Mouse (Mus musculus) midbrain, embryonic 16.5 days (tissue): ENCODE results near the gene Slc35f1. TPM values are rescaled to one million over a fixed set of nuclear protein-coding genes. Genes with fewer than 3 reads are reported as not detected.

ENCODE experiments used
- ATAC-seq: fragments of 200-750 bp; cut with Nextera tagmentation; 2 replicates; pipeline ENCODE4 v1.8.0; 2017; ENCODE audit warnings: moderate TSS enrichment
- H3K27ac ChIP-seq: fragments of 300-500 bp; sonication (generic); 2 replicates; pipeline ENCODE4 v1.5.1; 2014; ENCODE audit warnings: mild to moderate bottlenecking, low read length, mixed read lengths
- H3K27me3 ChIP-seq: fragments of 300-500 bp; sonication (generic); 2 replicates; pipeline ENCODE4 v1.6.1; 2014; ENCODE audit warnings: low read depth, low read length, mixed read lengths; ENCODE audit not compliant: control insufficient read depth, insufficient read depth
- H3K36me3 ChIP-seq: fragments of 300-500 bp; sonication (generic); 2 replicates; pipeline ENCODE4 v1.6.1; 2014; ENCODE audit warnings: mild to moderate bottlenecking, low read length, moderate library complexity, mixed read lengths; ENCODE audit not compliant: control insufficient read depth, insufficient read depth
- H3K4me1 ChIP-seq: fragments of 300-500 bp; sonication (generic); 2 replicates; pipeline ENCODE4 v1.6.1; 2014; ENCODE audit warnings: mild to moderate bottlenecking, low read length, mixed read lengths; ENCODE audit not compliant: control insufficient read depth, insufficient read depth
- H3K4me2 ChIP-seq: fragments of 300-500 bp; sonication (generic); 2 replicates; pipeline ENCODE4 v1.6.1; 2014; ENCODE audit warnings: mild to moderate bottlenecking, low read length, mixed read lengths
- H3K4me3 ChIP-seq: fragments of 300-500 bp; sonication (generic); 2 replicates; pipeline ENCODE4 v1.5.1; 2014; ENCODE audit warnings: low read depth, mild to moderate bottlenecking, low read length, moderate library complexity, mixed read lengths
- H3K9ac ChIP-seq: fragments of 300-500 bp; sonication (generic); 2 replicates; pipeline ENCODE4 v1.6.1; 2014; ENCODE audit warnings: low read depth, low read length, mixed read lengths
- H3K9me3 ChIP-seq: fragments of 300-500 bp; sonication (generic); replicated peaks from 2 replicates; pipeline ENCODE4 v1.6.1; 2014; ENCODE audit warnings: mild to moderate bottlenecking, low read length, mixed read lengths; ENCODE audit not compliant: control insufficient read depth, poor library complexity, severe bottlenecking
- WGBS: fragments of 180-500 bp; shearing (Covaris S2); extraction: QIAGEN DNeasy Blood & Tissue Kit; methylation state at CpG from one replicate; pipeline ENCODE4 v1.1.7; 2014; 5-methylcytosine and 5-hydroxymethylcytosine counted together
- polyA plus RNA-seq: library from polyadenylated mRNA; unstranded; fragments of >200 nt; fragmentation: Nextera tagmentation; extraction: Ambion mirVana; gene quantifications from 2 replicates; pipeline ENCODE4 v1.2.1, GENCODE M21; 2015

The Slc35f1 gene
- polyA plus RNA-seq, 1 experiment from 2014 or later: 45.3 TPM

GRCm38 (mm10) chr10:53124365-53124764 is 434.0 kb downstream of the Slc35f1 start:
- WGBS: 77% methylated on average over 6 of the region's 6 CpGs
- Histone ChIP-seq H3K4me3 (no peak overlapping the region), H3K36me3 (no peaks in the 10 kb centered on the region), H3K4me1 (no peaks in the 10 kb centered on the region), H3K27me3 (no peaks in the 10 kb centered on the region), H3K9ac (no peak overlapping the region), H3K27ac (no peak overlapping the region), H3K4me2 (no peak overlapping the region), H3K9me3 (no peaks in the 10 kb centered on the region)
- no peak for ATAC-seq

GRCm38 (mm10) chr10:53132707-53133106 is 442.4 kb downstream of the Slc35f1 start:
- Histone ChIP-seq H3K4me2 (no peak overlapping the region), H3K9me3 (no peaks in the 10 kb centered on the region), H3K4me1 (no peaks in the 10 kb centered on the region), H3K27ac (no peak overlapping the region), H3K9ac (no peak overlapping the region), H3K36me3 (no peaks in the 10 kb centered on the region), H3K4me3 (no peak overlapping the region), H3K27me3 (no peaks in the 10 kb centered on the region)
- no peak for ATAC-seq
- WGBS: 64% methylated on average over 1 of the region's 1 CpGs

GRCm38 (mm10) chr10:53150321-53150720 is 460.0 kb downstream of the Slc35f1 start:
- H3K9ac ChIP-seq: no peak overlapping the region
- H3K4me3 ChIP-seq: no peak overlapping the region
- ATAC-seq: no peak
- no peak overlapping the region for H3K27ac ChIP-seq
- no peak overlapping the region for H3K4me2 ChIP-seq
- no peaks in the 10 kb centered on the region for H3K4me1 ChIP-seq
- H3K27me3 ChIP-seq: no peaks in the 10 kb centered on the region
- WGBS: 74% methylated on average over 2 of the region's 2 CpGs
- H3K9me3 ChIP-seq: no peaks in the 10 kb centered on the region; the same call in 1 of the 2 replicates
- H3K36me3 ChIP-seq: no peaks in the 10 kb centered on the region

GRCm38 (mm10) chr10:53150916-53151315 is 460.6 kb downstream of the Slc35f1 start:
- H3K9me3 ChIP-seq: no peaks in the 10 kb centered on the region; the same call in 1 of the 2 replicates
- no peaks in the 10 kb centered on the region for H3K36me3 ChIP-seq
- H3K9ac ChIP-seq: no peak overlapping the region
- 67% methylated on average over 2 of the region's 2 CpGs for WGBS
- no peaks in the 10 kb centered on the region for H3K4me1 ChIP-seq
- H3K27me3 ChIP-seq: no peaks in the 10 kb centered on the region
- ATAC-seq: no peak
- H3K4me3 ChIP-seq: no peak overlapping the region
- H3K4me2 ChIP-seq: no peak overlapping the region
- no peak overlapping the region for H3K27ac ChIP-seq

GRCm38 (mm10) chr10:53156374-53156773 is 466.0 kb downstream of the Slc35f1 start:
- H3K4me1 ChIP-seq: no peaks in the 10 kb centered on the region
- H3K27me3 ChIP-seq: no peaks in the 10 kb centered on the region
- ATAC-seq: no peak
- H3K27ac ChIP-seq: no peak overlapping the region
- H3K9me3 ChIP-seq: no peaks in the 10 kb centered on the region; the same call in 1 of the 2 replicates
- WGBS: 52% methylated on average over 7 of the region's 7 CpGs
- no peaks in the 10 kb centered on the region for H3K36me3 ChIP-seq
- H3K4me2 ChIP-seq: no peak overlapping the region
- no peak overlapping the region for H3K4me3 ChIP-seq
- no peak overlapping the region for H3K9ac ChIP-seq

- no peak overlapping the region for H3K9ac ChIP-seq
- no peak overlapping the region for H3K27ac ChIP-seq
- WGBS: 85% methylated on average over 2 of the region's 2 CpGs
- no peak for ATAC-seq
- no peaks in the 10 kb centered on the region for H3K27me3 ChIP-seq
- H3K36me3 ChIP-seq: no peaks in the 10 kb centered on the region
- H3K9me3 ChIP-seq: no peaks in the 10 kb centered on the region; the same call in 1 of the 2 replicates
- H3K4me2 ChIP-seq: no peak overlapping the region
- no peak overlapping the region for H3K4me3 ChIP-seq
- no peaks in the 10 kb centered on the region for H3K4me1 ChIP-seq
Observed at GRCm38 (mm10) chr10:53157740-53158139, 467.4 kb downstream of the Slc35f1 start.
